Mouse (Mus musculus) cerebellum, adult 18-20 months (tissue): ENCODE data around the gene Tead1.

Source experiments
- DNase-seq, 2 experiments: peaks; one replicate each; pipeline ENCODE4 v3.0.0; 2021

Gene Tead1

GRCm38 (mm10) chr7:112780910-112781309 lies 101.8 kb downstream of the Tead1 start:
- no peak for DNase-seq

GRCm38 (mm10) chr7:112781987-112782386 lies 102.9 kb downstream of the Tead1 start:
- DNase-seq = no peak

- DNase-seq = no peak
Measured at GRCm38 (mm10) chr7:112784278-112784677, 105.2 kb downstream of the Tead1 start.

DNA sequence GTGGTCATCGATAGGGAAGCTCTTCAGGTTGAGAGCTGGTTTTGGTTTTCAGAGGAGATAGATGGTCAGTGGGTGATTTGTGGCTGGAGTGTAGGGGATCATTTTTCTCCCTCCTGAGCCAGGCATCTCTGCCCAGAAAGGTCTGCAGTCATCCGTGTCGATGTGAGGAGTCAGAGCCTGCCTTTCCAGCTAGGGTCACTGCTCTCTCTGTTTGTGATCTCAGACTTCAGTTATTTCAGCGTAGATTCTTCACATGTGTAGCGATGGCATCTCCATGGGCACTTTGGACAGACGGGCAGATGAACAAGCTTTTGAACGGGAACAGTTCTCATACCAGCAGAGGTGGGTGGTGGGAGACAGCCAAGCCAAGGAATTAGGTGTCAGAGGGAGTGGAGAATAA lies 106.2 kb downstream of the Tead1 start:
- DNase-seq = no peak

DNA sequence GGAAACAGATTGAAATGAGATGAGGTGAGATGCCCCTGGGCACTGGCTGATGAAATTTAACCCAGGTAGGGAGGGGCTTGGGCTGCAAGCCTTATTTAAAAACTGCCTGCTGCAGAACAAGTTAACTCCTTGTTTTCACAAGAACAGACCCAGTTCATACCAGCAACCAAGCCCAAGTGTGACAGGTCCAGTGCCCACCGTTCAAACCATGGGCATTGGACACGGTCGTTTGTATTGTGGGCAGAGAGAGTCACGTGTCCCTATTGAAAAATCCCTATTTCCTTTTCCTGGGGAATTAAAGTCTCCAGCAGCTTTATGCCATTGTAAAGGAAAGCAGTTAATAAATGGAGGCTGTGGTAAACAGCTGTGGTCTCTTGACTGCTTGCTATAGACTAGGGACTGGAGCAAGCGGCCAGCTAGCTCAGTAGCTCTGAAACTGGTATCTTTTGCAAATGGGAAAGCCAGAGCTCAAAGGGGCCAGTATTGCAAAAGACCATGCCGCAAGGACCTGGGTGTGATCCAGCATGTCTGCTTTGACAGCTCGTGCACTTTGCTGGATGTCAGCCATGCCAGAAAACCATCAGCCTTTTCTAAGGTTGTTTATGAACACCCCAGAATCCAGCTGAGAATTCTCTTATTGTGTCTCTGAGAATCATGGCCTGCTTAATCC lies 107.6 kb downstream of the Tead1 start:
- no peak for DNase-seq

GRCm38 (mm10) chr7:112787281-112787680 lies 108.2 kb downstream of the Tead1 start:
- DNase-seq = no peak

GRCm38 (mm10) chr7:112788321-112788751 lies 109.2 kb downstream of the Tead1 start:
- no peak for DNase-seq

DNA sequence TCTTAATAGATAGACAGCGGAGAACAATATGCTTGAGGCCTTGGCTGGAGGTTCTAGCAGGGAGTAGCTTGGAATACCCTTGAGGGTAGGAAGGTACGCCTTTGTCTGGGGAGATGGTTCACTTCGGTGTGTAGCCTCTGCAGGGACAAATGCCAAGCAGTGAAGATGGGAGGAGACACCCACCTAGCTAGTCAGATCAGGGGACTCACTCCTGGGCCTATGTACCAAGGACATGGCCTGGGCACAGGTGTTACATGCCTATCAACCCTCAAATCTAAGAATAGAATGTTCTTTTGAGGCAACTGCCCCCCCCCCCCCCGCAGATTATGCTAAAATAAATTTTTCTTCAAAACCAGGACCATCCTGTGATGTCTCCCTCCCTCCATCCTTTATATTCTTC lies 110.6 kb downstream of the Tead1 start:
- no peak for DNase-seq

DNA sequence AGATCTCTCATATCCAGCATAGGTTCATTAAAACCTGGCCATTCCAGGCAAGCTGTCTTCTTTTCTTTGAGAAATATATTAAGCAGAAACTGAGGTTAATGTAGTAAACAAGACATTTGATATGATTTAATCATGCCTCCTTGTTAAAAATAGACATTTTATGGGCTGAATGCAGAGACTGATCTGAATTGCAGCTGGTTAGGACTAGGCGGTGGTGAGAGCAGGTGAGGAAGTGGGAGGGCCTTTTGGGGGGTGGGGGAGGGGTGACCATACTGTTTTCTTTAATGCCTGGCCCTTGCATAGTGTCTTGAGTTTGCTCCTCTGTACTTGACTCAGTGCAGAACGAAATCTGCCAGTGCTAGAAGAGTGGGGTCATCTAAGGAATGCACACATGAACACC lies 111.2 kb downstream of the Tead1 start:
- no peak for DNase-seq

DNA sequence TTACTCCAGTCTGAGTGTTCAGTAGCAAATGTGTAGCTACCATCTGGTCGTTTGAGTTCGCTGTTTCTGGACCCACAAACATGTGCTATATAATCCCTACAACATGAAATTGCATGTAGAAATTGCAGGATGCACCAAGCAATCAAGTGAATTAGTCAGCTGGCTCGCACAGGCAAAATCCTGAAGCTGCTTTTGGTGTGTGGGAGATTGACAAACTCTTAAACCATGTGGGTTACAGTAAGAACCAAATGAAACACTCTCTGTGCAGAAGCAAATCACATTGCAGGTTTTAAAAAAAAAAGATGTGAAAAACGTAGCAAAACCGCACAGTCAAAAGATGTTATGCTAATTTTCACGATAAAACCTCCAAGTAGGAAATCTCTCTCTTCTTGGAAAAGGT lies 113.6 kb downstream of the Tead1 start:
- no peak for DNase-seq

DNA sequence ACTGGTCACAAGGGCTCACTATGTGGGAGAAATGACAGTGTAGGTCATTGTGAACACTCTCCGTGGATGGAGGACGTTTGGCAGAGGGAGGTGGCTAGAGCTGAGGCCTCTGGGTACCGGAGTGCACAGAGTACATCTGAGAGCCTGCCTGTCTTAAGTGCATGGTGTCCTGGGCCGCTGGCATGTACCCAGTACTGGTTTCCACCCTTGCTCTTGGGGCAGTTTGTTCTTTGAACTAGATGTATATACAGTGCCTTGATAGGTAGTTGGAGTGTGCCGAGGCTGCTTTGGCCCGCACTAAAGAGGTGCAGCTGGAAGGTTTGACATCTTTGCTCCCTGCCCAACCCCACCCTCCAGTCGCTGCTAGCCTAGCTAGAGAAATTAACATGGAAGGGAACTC lies 114.8 kb downstream of the Tead1 start:
- no peak for DNase-seq

DNA sequence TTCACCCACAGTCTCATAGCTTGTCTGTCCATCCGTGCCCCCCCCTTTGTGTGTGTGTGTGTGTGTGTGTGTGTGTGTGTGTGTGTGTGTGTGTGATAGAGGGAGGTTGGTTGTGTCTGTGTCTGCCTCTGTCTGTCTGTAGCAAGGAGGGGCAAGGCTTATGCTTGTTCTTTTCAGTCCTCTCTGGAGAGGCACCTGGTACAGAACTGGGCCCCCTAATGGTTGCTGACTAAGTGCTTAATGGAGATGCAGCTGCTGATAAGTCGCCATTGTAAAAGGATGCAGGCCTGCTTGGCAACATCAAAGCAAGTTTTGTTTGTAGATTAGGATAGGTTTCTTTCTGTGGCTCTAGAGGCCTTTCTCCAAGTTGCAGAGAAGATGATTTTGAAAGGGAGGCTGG lies 115.4 kb downstream of the Tead1 start:
- DNase-seq = no peak

- DNase-seq = no peak
Measured at GRCm38 (mm10) chr7:112797526-112798321, 118.6 kb downstream of the Tead1 start.

DNA sequence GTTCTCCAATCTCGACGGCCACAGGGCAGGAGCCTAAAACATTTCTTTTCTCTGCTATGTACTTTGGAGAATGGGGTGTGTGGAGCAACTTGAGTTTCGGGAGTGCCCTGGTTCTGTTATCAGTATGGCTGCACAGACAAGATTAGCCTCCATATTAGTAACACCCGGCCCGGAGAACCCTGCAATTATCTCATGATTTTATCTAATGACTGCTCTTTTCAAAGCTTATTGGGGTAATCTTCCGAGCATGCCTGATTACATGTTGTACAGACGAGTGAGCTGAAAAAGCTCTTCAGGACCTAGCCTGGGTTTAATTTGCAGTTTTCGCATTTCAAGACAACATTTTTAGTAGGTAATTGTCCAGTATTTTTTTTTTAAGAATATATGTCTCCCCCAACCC lies 122.6 kb downstream of the Tead1 start:
- DNase-seq = no peak

GRCm38 (mm10) chr7:112806718-112807400 lies 127.7 kb downstream of the Tead1 start:
- no peak for DNase-seq

DNA sequence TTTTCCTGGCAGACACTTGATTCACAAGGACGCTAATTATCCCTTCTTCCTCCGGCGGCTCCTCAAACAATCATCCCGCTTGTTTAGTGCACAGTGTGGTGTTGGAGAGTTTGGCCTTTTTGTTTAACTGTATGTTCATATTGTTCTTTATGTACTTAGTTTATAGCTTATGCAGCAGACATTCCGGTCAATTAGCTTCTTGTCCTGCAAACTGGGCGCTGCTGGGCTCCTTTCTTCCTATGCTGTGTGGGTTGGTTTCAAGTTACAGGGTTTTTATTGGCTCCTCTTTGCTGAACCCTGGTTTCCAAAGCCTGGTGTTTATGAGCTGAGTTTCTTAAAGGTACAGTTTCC lies 128.3 kb downstream of the Tead1 start:
- no peak for DNase-seq

- DNase-seq = no peak
Measured at GRCm38 (mm10) chr7:112810752-112811151, 131.6 kb downstream of the Tead1 start.

- no peak for DNase-seq
Measured at GRCm38 (mm10) chr7:112812037-112812775, 133.1 kb downstream of the Tead1 start.

- DNase-seq = no peak
Measured at GRCm38 (mm10) chr7:112813163-112813562, 134.0 kb downstream of the Tead1 start.

DNA sequence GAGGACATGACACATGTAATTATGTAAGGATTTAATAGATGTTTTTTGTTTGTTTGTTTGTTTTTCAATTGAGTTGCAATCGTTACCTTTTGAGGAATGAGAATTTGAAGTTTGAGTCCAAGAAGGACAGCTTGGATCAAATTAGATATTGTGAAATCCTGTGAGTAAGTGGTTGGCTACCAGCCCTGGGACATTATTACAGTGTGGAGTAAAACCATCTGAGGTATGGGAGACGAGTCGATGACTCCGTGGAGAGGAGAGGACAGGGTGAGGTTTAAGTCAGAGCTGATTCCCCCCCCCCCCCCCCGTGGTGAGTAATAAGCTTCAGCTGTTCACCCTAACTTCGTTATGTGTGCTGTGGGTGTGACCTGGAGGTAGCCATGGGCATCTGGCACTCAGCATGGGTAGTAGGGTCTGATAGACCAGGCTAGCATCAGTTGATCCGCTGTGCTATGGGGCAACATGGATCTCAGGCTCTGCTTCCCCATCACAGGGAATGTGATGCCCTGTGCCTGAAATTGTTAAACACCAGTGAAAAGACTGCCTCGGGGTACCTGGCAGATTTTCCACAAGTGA lies 134.7 kb downstream of the Tead1 start:
- DNase-seq = no peak

- no peak for DNase-seq
Measured at GRCm38 (mm10) chr7:112816016-112816415, 136.9 kb downstream of the Tead1 start.

DNA sequence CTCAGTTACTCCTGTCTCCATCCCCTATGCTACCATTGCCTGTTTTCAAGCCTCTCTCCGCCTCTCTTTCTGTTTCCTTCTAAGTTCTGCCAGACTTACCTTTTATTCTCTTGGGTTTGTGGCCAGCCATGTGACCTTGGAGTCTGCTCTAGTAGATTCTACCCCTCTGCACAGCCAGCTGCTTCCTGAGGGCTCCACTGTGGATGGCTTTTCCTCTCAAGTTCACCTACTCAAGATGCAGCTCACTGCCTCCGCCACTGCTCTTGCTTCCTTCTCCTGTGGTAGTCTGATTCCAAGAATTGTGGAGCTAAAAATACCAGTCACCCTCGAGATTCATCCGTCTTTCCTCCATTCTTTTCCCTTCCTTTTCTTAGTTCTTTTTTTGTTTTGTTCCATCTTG lies 140.7 kb downstream of the Tead1 start:
- no peak for DNase-seq

GRCm38 (mm10) chr7:112822879-112823278 lies 143.8 kb downstream of the Tead1 start:
- DNase-seq = no peak
